Mouse (Mus musculus) cortical plate, adult 2 months (tissue): ENCODE measurements around the gene S100a2.

ENCODE experiments used
- CTCF ChIP-seq: fragments of 200-500 bp; IDR thresholded peaks from 2 replicates; pipeline ENCODE4 v1.5.1; 2011; ENCODE audit warnings: mild to moderate bottlenecking, control low read depth, low read length; ENCODE audit not compliant: insufficient read depth; ENCODE audit errors: extremely low read depth
- POLR2A ChIP-seq: fragments of 200-500 bp; IDR thresholded peaks from 2 replicates; pipeline ENCODE4 v1.6.1; 2011; ENCODE audit warnings: mild to moderate bottlenecking, low read length, control low read depth; ENCODE audit not compliant: insufficient read depth; ENCODE audit errors: extremely low read depth

DNA sequence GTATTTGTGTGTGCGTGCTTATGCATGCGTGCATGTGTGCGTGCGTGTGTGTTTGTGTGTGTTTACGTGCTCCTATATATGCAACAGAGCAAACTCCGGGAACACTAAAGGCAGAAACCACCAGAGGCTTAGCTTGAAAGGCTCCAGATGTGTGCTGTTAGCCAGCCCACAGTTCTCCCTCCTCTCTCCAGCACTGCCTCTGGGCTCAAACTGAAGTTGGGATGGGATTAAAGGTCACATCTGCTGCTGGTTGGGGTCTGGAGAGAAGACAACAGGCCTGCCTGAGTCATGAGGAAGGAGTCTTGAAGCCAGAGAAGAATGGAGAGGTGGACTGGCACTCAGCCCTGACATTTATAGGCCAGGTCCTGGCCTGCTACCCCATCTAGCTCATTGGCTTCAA lies 16.1 kb downstream of the S100a2 start:
- TF ChIP-seq POLR2A (no peak), CTCF (no peak)
